Mouse (Mus musculus): ENCODE measurements around the gene Tusc2. TPM values are rescaled to one million over a fixed set of nuclear protein-coding genes. Genes with fewer than 3 reads are reported as not detected.
"Not testable (repeated sequence)": the region's sequence is repeated elsewhere in the genome, so short reads cannot be mapped to it uniquely, and the experiment has no call there.

Gene Tusc2
- polyA plus RNA-seq, 1 experiment from 2014 or later, result 41.4 TPM

DNA sequence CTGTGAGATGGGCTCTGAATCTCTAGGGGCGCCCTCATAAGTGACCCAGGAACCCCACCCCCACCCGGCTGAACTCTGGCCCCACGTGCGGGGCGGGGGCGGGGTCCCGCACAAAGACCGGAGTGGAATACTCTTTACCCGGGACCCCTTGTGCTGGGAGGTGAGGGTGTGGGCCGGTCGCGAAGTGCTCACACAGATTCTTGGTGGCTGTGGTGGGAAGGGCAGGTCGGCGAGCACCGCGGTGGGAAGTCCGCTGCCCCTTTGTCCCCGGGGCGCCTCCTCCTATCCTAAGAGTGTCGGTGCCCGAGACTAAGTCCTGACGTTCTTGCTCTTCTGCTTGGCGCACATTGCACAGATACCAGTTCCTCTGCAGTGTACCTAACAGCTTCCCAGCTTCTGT is 6.2 kb downstream of the Tusc2 start:
- H3K4me1 ChIP-seq (replicated peaks), result peaks cover 59% of the 10 kb centered on the region

DNA sequence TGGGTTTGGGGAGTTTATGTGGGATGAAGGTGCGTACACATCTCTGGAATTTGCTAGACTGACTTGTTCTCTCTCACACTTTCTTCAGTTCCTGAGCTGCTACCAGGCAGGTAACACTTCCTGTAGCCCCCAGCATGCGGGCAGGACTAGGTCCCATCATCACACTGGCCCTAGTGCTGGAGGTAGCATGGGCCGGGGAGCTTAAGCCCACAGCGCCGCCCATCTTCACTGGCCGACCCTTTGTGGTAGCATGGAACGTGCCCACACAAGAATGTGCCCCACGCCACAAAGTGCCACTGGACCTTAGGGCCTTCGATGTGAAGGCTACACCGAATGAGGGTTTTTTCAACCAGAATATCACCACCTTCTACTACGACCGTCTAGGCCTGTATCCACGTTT is 7.0 kb downstream of the Tusc2 start:
- Histone ChIP-seq H3K9me3 (replicated peaks) (no peaks in the 10 kb centered on the region), H3K36me3 (peaks cover 32% of the 10 kb centered on the region), H3K4me1 (replicated peaks) (peaks cover 56% of the 10 kb centered on the region), H3K27me3 (no peaks in the 10 kb centered on the region), H3K4me2 (peak overlapping the region; percentile 85), H3K9ac (peak overlapping the region; percentile 81), H3K4me3 (peak overlapping the region; percentile 89), H3K27ac (peak overlapping the region; percentile 89)
- no peak for ATAC-seq (replicated peaks; ENCODE audit: insufficient number of reproducible peaks, insufficient read depth, low FRiP score, low read depth)
- 47% methylated on average over 13 of the region's 13 CpGs for WGBS

More for the DNA sequence above, 6.2 kb downstream of the Tusc2 start:
- Histone ChIP-seq H3K4me3 (peak overlapping the region; percentile 89), H3K9ac (peak overlapping the region; percentile 81), H3K4me2 (peak overlapping the region; percentile 85), H3K27ac (peak overlapping the region; percentile 89), H3K36me3 (peaks cover 30% of the 10 kb centered on the region), H3K9me3 (replicated peaks) (no peaks in the 10 kb centered on the region), H3K27me3 (no peaks in the 10 kb centered on the region)
- WGBS, result under 1% methylated on average over 23 of the region's 23 CpGs
- ATAC-seq (replicated peaks; ENCODE audit: insufficient number of reproducible peaks, insufficient read depth, low FRiP score, low read depth), result peak; percentile 4

DNA sequence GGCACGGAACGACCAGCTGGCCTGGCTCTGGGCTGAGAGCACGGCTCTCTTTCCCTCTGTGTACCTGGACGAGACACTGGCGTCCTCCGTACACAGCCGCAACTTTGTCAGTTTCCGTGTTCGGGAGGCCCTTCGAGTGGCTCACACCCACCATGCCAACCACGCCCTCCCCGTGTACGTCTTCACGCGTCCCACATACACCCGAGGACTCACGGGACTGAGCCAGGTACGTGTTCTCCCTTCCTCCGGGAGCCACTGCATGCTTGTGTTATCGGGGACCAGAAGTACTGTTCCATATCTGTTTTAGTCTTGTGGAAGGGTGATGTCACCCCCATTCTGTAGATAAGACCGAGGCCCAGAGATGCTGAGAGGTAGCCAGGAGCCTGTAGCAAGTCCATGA is 7.8 kb downstream of the Tusc2 start:
- Histone ChIP-seq H3K9me3 (replicated peaks) (no peaks in the 10 kb centered on the region), H3K4me1 (replicated peaks) (peaks cover 55% of the 10 kb centered on the region), H3K36me3 (peaks cover 29% of the 10 kb centered on the region), H3K9ac (peak overlapping the region; percentile 30), H3K4me3 (peak overlapping the region; percentile 89), H3K27me3 (no peaks in the 10 kb centered on the region), H3K4me2 (peak overlapping the region; percentile 85), H3K27ac (peak overlapping the region; percentile 27)
- ATAC-seq (replicated peaks; ENCODE audit: insufficient number of reproducible peaks, insufficient read depth, low FRiP score, low read depth), result no peak
- WGBS, result 45% methylated on average over 21 of the region's 21 CpGs

DNA sequence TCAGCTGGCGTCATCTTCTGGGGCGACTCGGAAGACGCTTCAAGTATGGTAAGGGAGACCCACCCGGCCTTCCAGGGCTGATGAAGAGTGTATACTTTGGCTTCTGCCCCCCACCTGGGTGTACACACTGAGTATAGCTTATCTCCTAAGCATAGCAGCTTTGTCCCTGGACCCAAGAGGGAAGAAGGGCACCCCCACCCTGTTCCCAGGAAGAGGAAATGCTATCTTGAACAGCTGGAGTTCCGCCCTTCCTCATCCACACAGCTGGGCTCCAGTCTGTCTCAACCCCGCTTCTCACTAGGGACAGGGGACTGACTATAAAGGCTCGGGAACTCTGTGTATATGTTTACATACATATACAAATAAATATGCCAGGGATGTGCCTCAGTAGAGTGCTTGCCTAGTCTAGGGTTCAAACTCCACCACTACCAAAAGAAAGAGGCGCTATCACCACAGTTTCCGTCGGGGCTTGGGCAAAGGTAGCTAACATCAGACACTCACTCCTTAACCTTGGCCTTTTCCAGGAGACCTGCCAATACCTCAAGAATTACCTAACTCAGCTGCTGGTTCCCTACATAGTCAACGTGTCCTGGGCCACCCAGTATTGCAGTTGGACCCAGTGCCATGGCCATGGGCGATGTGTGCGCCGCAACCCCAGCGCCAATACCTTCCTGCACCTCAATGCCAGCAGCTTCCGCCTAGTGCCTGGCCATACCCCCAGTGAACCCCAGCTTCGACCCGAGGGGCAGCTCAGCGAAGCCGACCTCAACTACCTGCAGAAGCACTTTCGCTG is 8.7 kb downstream of the Tusc2 start:
- Histone ChIP-seq H3K4me1 (replicated peaks) (peaks cover 56% of the 10 kb centered on the region), H3K36me3 (peaks cover 29% of the 10 kb centered on the region), H3K4me2 (peak overlapping the region; percentile 85), H3K27ac (peak overlapping the region; percentile 27), H3K4me3 (peak overlapping the region; percentile 89; the same call in 1 of the 2 replicates), H3K27me3 (no peaks in the 10 kb centered on the region), H3K9me3 (replicated peaks) (no peaks in the 10 kb centered on the region), H3K9ac (peak overlapping the region; percentile 30; the same call in 1 of the 2 replicates)
- no peak for ATAC-seq (replicated peaks; ENCODE audit: insufficient number of reproducible peaks, insufficient read depth, low FRiP score, low read depth)
- 84% methylated on average over 22 of the region's 22 CpGs for WGBS

DNA sequence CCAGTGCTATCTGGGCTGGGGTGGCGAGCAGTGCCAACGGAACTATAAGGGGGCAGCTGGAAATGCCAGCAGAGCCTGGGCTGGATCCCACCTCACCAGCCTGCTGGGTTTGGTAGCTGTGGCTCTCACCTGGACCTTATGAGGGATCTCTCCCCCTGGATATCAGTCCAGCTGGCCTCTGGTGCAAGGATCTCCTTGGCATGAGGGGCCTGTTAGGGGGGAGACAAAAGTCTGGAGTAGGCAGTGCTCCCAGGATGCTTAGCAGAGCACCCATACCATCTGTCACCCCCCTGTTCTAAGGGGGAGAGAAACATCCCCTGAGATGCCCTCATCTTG is 9.2 kb downstream of the Tusc2 start:
- H3K36me3 ChIP-seq, result peaks cover 29% of the 10 kb centered on the region
- peaks cover 57% of the 10 kb centered on the region for H3K4me1 ChIP-seq (replicated peaks)
- ATAC-seq (replicated peaks; ENCODE audit: insufficient number of reproducible peaks, insufficient read depth, low FRiP score, low read depth), result no peak
- WGBS, result 91% methylated on average over 2 of the region's 2 CpGs
- no peaks in the 10 kb centered on the region for H3K9me3 ChIP-seq (replicated peaks)
- H3K27me3 ChIP-seq, result no peaks in the 10 kb centered on the region
- H3K27ac ChIP-seq, result no peak overlapping the region
- no peak overlapping the region for H3K4me3 ChIP-seq
- H3K9ac ChIP-seq, result no peak overlapping the region
- no peak overlapping the region for H3K4me2 ChIP-seq

DNA sequence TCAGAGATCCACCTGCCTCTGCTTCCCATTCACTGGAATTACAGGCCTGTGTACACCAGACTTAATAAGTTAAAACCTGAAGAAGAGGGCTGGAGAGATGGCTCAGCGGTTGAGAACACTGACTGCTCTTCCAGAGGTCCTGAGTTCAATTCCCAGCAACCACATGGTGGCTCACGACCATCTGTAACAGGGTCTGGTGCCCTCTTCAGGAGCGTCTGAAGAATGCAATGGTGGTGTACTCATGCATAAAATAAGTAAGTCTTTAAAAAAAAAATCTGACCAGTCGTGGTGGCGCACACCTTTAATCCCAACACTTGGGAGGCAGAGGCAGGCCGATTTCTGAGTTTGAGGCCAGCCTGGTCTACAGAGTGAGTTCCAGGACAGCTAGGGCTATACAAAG is 10.7 kb downstream of the Tusc2 start:
- Histone ChIP-seq H3K4me1 (replicated peaks) (peaks cover 53% of the 10 kb centered on the region), H3K36me3 (peaks cover 29% of the 10 kb centered on the region)
- not testable (repeated sequence) for H3K9ac ChIP-seq; H3K27ac ChIP-seq; ATAC-seq (replicated peaks; ENCODE audit: insufficient number of reproducible peaks, insufficient read depth, low FRiP score, low read depth); H3K27me3 ChIP-seq; H3K4me2 ChIP-seq; H3K9me3 ChIP-seq (replicated peaks); H3K4me3 ChIP-seq
- 81% methylated on average over 6 of the region's 6 CpGs for WGBS

DNA sequence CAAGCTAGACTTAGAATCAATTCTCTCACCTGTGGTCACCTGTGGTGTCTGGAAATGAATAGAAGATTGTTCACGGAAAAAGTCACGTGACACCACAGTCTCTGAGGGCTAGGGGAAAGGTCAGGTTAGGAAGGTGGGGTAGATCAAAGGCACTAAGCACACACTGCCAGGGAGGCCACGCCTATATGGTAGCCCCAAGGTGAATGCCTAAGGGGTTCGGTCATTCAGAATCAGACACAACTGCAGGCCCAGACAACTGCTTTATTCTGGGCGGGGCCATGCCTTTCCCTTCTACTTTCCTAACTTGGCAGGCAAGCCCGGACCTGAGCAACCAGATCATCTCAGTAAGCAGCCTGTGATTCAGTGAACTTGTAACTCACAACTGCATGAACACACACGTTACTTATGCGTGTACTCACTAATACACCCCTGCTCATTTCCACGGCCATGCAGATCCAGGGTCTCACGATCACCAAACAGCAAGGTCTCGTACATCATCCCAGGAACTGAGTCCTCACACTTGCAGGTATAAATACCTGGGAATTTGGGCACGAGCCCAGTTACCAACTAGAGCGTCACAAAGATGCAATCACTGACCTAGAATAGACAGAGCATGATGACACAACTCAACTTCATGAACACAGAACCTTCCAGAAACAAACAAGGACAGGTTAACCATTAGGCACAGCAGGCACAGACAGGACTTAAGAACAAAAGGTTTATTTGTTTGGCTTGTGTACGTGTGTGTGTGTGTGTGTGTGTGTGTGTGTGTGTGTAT is 12.7 kb downstream of the Tusc2 start:
- H3K27me3 ChIP-seq, result no peaks in the 10 kb centered on the region
- H3K27ac ChIP-seq, result peak overlapping the region; percentile 68
- H3K4me2 ChIP-seq, result no peak overlapping the region
- H3K4me3 ChIP-seq, result no peak overlapping the region
- H3K9me3 ChIP-seq (replicated peaks), result no peaks in the 10 kb centered on the region
- H3K9ac ChIP-seq, result no peak overlapping the region
- ATAC-seq (replicated peaks; ENCODE audit: insufficient number of reproducible peaks, insufficient read depth, low FRiP score, low read depth), result no peak
- peaks cover 53% of the 10 kb centered on the region for H3K4me1 ChIP-seq (replicated peaks)
- peaks cover 29% of the 10 kb centered on the region for H3K36me3 ChIP-seq
- WGBS, result 81% methylated on average over 14 of the region's 14 CpGs

DNA sequence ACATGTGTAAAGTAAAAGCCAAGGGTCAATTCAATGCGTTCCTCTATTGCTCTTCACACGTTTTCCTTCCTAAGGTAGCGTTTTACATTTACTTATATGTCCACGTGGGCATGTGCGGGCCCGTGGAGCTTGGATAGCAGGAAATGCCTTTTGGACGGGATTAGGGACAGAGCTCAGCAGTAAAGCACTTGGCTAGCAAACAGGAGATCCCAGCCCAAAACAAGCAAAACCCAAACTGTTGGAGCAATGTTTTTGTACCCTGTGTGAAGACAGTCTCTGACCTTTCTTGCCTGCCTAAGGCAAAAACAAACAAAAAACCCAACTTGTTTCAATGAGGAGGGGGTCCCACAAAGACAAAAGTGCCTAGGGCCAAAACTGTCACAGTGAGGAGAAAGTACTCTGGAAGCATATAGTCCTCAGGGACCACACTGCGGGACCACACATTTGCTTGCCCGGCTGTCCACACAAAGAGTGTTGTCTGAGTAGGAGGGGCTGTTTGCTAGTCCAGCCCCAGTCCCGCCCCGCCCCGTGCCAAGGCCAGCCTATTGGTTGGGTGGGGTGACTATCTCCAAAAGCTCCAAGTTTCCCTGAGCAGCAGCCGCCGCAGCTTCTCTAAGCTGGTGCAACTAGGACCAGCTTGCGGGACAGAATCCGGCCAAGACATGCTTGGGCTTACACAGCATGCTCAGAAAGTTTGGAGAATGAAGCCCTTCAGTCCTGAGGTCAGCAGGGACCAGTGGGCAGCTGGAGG is 13.5 kb downstream of the Tusc2 start, which contains the start of gene Hyal1:
Gene Hyal1 (plus strand): TSS at position 571 of the 751 bp plus-strand sequence.
- Histone ChIP-seq H3K4me1 (replicated peaks) (peaks cover 51% of the 10 kb centered on the region), H3K9ac (peak within 1 kb of the TSS; percentile 28; the same call in 1 of the 2 replicates), H3K27ac (peak within 1 kb of the TSS; percentile 68), H3K4me2 (peak within 1 kb of the TSS; percentile 55), H3K9me3 (replicated peaks) (no peaks in the 10 kb centered on the region), H3K27me3 (no peaks in the 10 kb centered on the region), H3K36me3 (peaks cover 29% of the 10 kb centered on the region), H3K4me3 (peak within 1 kb of the TSS; percentile 38)
- ATAC-seq (replicated peaks; ENCODE audit: insufficient number of reproducible peaks, insufficient read depth, low FRiP score, low read depth), result peak; percentile 66
- WGBS, result 25% methylated on average over 16 of the region's 16 CpGs

DNA sequence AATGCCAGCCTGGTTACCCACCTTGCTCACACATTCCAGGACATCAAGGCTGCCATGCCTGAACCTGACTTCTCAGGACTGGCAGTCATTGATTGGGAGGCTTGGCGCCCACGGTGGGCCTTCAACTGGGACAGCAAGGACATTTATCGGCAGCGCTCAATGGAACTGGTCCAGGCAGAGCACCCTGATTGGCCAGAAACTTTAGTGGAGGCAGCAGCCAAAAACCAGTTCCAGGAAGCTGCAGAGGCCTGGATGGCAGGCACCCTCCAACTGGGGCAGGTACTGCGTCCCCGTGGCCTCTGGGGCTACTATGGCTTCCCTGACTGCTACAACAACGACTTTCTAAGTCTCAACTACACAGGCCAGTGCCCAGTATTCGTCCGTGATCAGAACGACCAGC is 14.8 kb downstream of the Tusc2 start:
- 88% methylated on average over 10 of the region's 10 CpGs for WGBS
- no peaks in the 10 kb centered on the region for H3K27me3 ChIP-seq
- no peak overlapping the region for H3K9ac ChIP-seq
- peak overlapping the region; percentile 55; the same call in 1 of the 2 replicates for H3K4me2 ChIP-seq
- peaks cover 54% of the 10 kb centered on the region for H3K4me1 ChIP-seq (replicated peaks)
- peaks cover 17% of the 10 kb centered on the region for H3K36me3 ChIP-seq
- ATAC-seq (replicated peaks; ENCODE audit: insufficient number of reproducible peaks, insufficient read depth, low FRiP score, low read depth), result no peak
- H3K4me3 ChIP-seq, result no peak overlapping the region
- H3K27ac ChIP-seq, result no peak overlapping the region
- no peaks in the 10 kb centered on the region for H3K9me3 ChIP-seq (replicated peaks)

DNA sequence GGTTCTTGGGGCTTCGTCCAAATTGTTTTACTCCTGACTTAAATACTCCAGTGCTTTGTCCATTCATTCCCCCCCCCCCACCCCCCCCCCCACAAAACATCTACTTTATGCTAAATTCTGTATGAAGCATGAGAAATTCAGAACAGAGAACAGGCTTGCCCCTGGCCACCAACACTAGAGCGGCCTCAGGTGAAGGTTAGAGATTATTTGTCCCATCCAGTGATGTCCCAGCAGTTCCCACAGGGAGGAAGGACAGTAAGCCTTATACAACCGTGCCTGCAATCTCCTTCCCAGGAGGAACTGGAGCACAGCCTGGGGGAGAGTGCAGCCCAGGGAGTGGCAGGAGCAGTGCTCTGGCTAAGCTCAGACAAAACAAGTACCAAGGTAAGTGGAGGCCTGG is 15.5 kb downstream of the Tusc2 start, which contains the start of gene Naa80:
Gene Naa80 (plus strand): TSS at position 301 of the 400 bp plus-strand sequence.
- H3K9ac ChIP-seq, result 0 out of 2 replicates have a peak within 1 kb of the TSS, but pooled peaks have one; percentile 14

More for the DNA sequence above, 15.5 kb downstream of the Tusc2 start, which contains the start of gene Naa80:
- H3K4me3 ChIP-seq, result no peak within 1 kb of the TSS
- no peaks in the 10 kb centered on the region for H3K9me3 ChIP-seq (replicated peaks)
- peak within 1 kb of the TSS; percentile 93 for H3K27ac ChIP-seq
- no peaks in the 10 kb centered on the region for H3K27me3 ChIP-seq
- 72% methylated on average over 3 of the region's 3 CpGs for WGBS
- no peak for ATAC-seq (replicated peaks; ENCODE audit: insufficient number of reproducible peaks, insufficient read depth, low FRiP score, low read depth)
- peak within 1 kb of the TSS; percentile 89; the same call in 1 of the 2 replicates for H3K4me2 ChIP-seq
- peaks cover 18% of the 10 kb centered on the region for H3K36me3 ChIP-seq
- H3K4me1 ChIP-seq (replicated peaks), result peaks cover 54% of the 10 kb centered on the region

Data from heart, embryonic 15.5 days (tissue).